ENCODE assay signal across 26 mouse cellular contexts in genomic region chr4:138201696-138202095, GRCm38 (mm10). TPM values are rescaled to one million over a fixed set of nuclear protein-coding genes. Genes with fewer than 3 reads are reported as not detected.
A peak's percentile ranks its signal among the peaks of the same experiment; 100 is the strongest.
DNase-seq lines count a peak whose midpoint lies in the region; ATAC-seq lines count a peak whose summit lies in the region.
"Had no signal": no experiment of that assay in that cellular context is flagged by ENCODE, and none has a peak within 500 bp of the region (broad histone marks: within the 10 kb centered on the region; RNA-seq: fewer than 3 reads in every experiment).

No protein-coding gene starts in this region.

- H3K9me3 ChIP-seq in embryonic facial prominence, embryonic 11.5 days (replicated peaks; ENCODE audit: control insufficient read depth, low read length): no peaks in the 10 kb centered on the region
- H3K9me3 ChIP-seq in embryonic facial prominence, embryonic 10.5 days: no peaks in the 10 kb centered on the region
- no peaks in the 10 kb centered on the region for H3K9me3 ChIP-seq in heart, embryonic 15.5 days (replicated peaks)
- H3K9me3 ChIP-seq: forebrain, embryonic 10.5 days; forebrain, embryonic 13.5 days; heart, embryonic 12.5 days; hindbrain, embryonic 10.5 days; hindbrain, embryonic 13.5 days; intestine, embryonic 15.5 days had no signal

- H3K9ac ChIP-seq in embryonic facial prominence, embryonic 11.5 days (replicated peaks; ENCODE audit: low read length): no peak overlapping the region
- no peak overlapping the region for H3K9ac ChIP-seq in heart, embryonic 15.5 days
- H3K9ac ChIP-seq: forebrain, embryonic 13.5 days; heart, embryonic 12.5 days; hindbrain, embryonic 13.5 days; intestine, embryonic 15.5 days had no signal

- H3K36me3 ChIP-seq in embryonic facial prominence, embryonic 11.5 days (replicated peaks; ENCODE audit: control insufficient read depth, insufficient read depth, low read depth, low read length): peaks cover 23% of the 10 kb centered on the region
- peaks cover 99% of the 10 kb centered on the region for H3K36me3 ChIP-seq in embryonic facial prominence, embryonic 10.5 days (replicated peaks)
- peaks cover 73% of the 10 kb centered on the region for H3K36me3 ChIP-seq in heart, embryonic 15.5 days

- no peak overlapping the region for H3K27ac ChIP-seq in embryonic facial prominence, embryonic 11.5 days (replicated peaks; ENCODE audit: low read depth, low read length)
- no peak overlapping the region for H3K27ac ChIP-seq in embryonic facial prominence, embryonic 10.5 days (replicated peaks)
- H3K27ac ChIP-seq in heart, embryonic 15.5 days: peak overlapping the region; percentile 7; the same call in 1 of the 2 replicates
- H3K27ac ChIP-seq: forebrain, embryonic 10.5 days; forebrain, embryonic 13.5 days; gastrocnemius, adult 2 months; hindbrain, embryonic 10.5 days; hindbrain, embryonic 13.5 days; intestine, embryonic 15.5 days had no signal

- 69% methylated on average over 9 of the region's 9 CpGs for WGBS in embryonic facial prominence, embryonic 11.5 days
- 79% methylated on average over 9 of the region's 9 CpGs for WGBS in embryonic facial prominence, embryonic 10.5 days
- 37% methylated on average over 9 of the region's 9 CpGs for WGBS in heart, embryonic 15.5 days

- intact Hi-C loops in heart, postnatal 25 days (cut with DNase I): no loop called here

- ATAC-seq in embryonic facial prominence, embryonic 11.5 days (replicated peaks; ENCODE audit: insufficient number of reproducible peaks, low FRiP score, low TSS enrichment, low read depth): no peak
- no peak for ATAC-seq in heart, embryonic 15.5 days (replicated peaks; ENCODE audit: insufficient number of reproducible peaks, insufficient read depth, low FRiP score, low read depth)
- ATAC-seq: forebrain, embryonic 13.5 days; forebrain, embryonic 16.5 days; hindbrain, embryonic 16.5 days; intestine, embryonic 15.5 days had no signal

- H3K4me3 ChIP-seq in embryonic facial prominence, embryonic 11.5 days (ENCODE audit: low read depth, low read length): no peak overlapping the region
- H3K4me3 ChIP-seq in embryonic facial prominence, embryonic 10.5 days: no peak overlapping the region
- no peak overlapping the region for H3K4me3 ChIP-seq in heart, embryonic 15.5 days
- H3K4me3 ChIP-seq: erythroblast, embryonic 14.5 days; forebrain, embryonic 10.5 days; forebrain, embryonic 13.5 days; gastrocnemius, adult 2 months; heart, embryonic 12.5 days; hindbrain, embryonic 10.5 days; hindbrain, embryonic 13.5 days; intestine, embryonic 15.5 days had no signal

- H3K4me2 ChIP-seq in embryonic facial prominence, embryonic 11.5 days (ENCODE audit: low read depth, low read length): no peak overlapping the region
- H3K4me2 ChIP-seq in heart, embryonic 15.5 days: no peak overlapping the region
- H3K4me2 ChIP-seq: forebrain, embryonic 13.5 days; heart, embryonic 12.5 days; hindbrain, embryonic 13.5 days; intestine, embryonic 15.5 days had no signal

- peak; percentile 8 for DNase-seq in embryonic facial prominence, embryonic 11.5 days (ENCODE audit: low spot score)
- DNase-seq in embryonic facial prominence, embryonic 10.5 days (ENCODE audit: low spot score): no peak
- DNase-seq in heart, postnatal 25 days (ENCODE audit: low spot score): no peak
- DNase-seq in fat pad, adult 2 months (ENCODE audit: extremely low read depth, low read depth, low spot score): peak; percentile 70
- DNase-seq in lung, postnatal 4 days: no peak
- no peak for DNase-seq in lung, adult 18-20 months
- DNase-seq: adrenal gland, adult 2 months; adrenal gland, postnatal 14 days; cerebellum, adult 11 months; cerebellum, adult 2 months; cerebellum, adult 9-11 months; cerebellum, postnatal 25 days; gastrocnemius, adult 2 months; gastrocnemius, postnatal 14 days; heart, postnatal 36 days; kidney, adult 11 months had no signal

- H3K4me1 ChIP-seq in embryonic facial prominence, embryonic 11.5 days (ENCODE audit: control insufficient read depth, insufficient read depth, low read length): no peaks in the 10 kb centered on the region
- H3K4me1 ChIP-seq in embryonic facial prominence, embryonic 10.5 days: no peaks in the 10 kb centered on the region
- no peaks in the 10 kb centered on the region for H3K4me1 ChIP-seq in heart, embryonic 15.5 days (replicated peaks)
- H3K4me1 ChIP-seq: forebrain, embryonic 10.5 days; forebrain, embryonic 13.5 days; heart, embryonic 12.5 days; hindbrain, embryonic 10.5 days; hindbrain, embryonic 13.5 days; intestine, embryonic 15.5 days had no signal

- no peaks in the 10 kb centered on the region for H3K27me3 ChIP-seq in embryonic facial prominence, embryonic 11.5 days (ENCODE audit: control insufficient read depth, insufficient read depth, low read length)
- no peaks in the 10 kb centered on the region for H3K27me3 ChIP-seq in embryonic facial prominence, embryonic 10.5 days (replicated peaks; ENCODE audit: low read depth, poor library complexity, severe bottlenecking)
- H3K27me3 ChIP-seq in heart, embryonic 15.5 days: no peaks in the 10 kb centered on the region
- H3K27me3 ChIP-seq: forebrain, embryonic 13.5 days; heart, embryonic 12.5 days; hindbrain, embryonic 13.5 days; intestine, embryonic 15.5 days had no signal

RNA-seq across cellular contexts. Expression of gene Hp1bp3, which starts 14.4 kb away (rescaled TPM):
- 197 and 201 TPM in 2 replicates for polyA plus RNA-seq in embryonic facial prominence, embryonic 11.5 days (2014; fragmentation: Nextera tagmentation; extraction: Ambion mirVana)
- 160 and 177 TPM in 2 replicates for polyA plus RNA-seq in embryonic facial prominence, embryonic 10.5 days (2016; fragmentation: Nextera tagmentation; extraction: Ambion mirVana)
- polyA plus RNA-seq in heart, embryonic 15.5 days (2015; fragmentation: Nextera tagmentation; extraction: Ambion mirVana): 96.1 and 97.9 TPM in 2 replicates
- total RNA-seq in heart, postnatal 25 days (2021): 10 to 100 TPM; 80.9 to 81.8 TPM

RNA-seq across cellular contexts. Expression of gene Sh2d5, which starts 48.5 kb away (rescaled TPM):
- 1.1 and 1.2 TPM in 2 replicates for polyA plus RNA-seq in embryonic facial prominence, embryonic 11.5 days (2014; fragmentation: Nextera tagmentation; extraction: Ambion mirVana)
- polyA plus RNA-seq in embryonic facial prominence, embryonic 10.5 days (2016; fragmentation: Nextera tagmentation; extraction: Ambion mirVana): 1.6 and 2.4 TPM in 2 replicates
- 0.31 and 0.36 TPM in 2 replicates for polyA plus RNA-seq in heart, embryonic 15.5 days (2015; fragmentation: Nextera tagmentation; extraction: Ambion mirVana)
- under 1 TPM in 1 of 2 experiments, not detected in 1; 0.25 TPM for total RNA-seq in heart, postnatal 25 days (2021)
- total RNA-seq: gastrocnemius, postnatal 14 days; heart, postnatal 36 days had no signal

RNA-seq across cellular contexts. Expression of gene Kif17, which starts 48.5 kb away (rescaled TPM):
- 0.31 and 0.33 TPM in 2 replicates for polyA plus RNA-seq in embryonic facial prominence, embryonic 11.5 days (2014; fragmentation: Nextera tagmentation; extraction: Ambion mirVana)
- polyA plus RNA-seq in embryonic facial prominence, embryonic 10.5 days (2016; fragmentation: Nextera tagmentation; extraction: Ambion mirVana): 0.59 and 0.62 TPM in 2 replicates
- 0.57 and 1.2 TPM in 2 replicates for polyA plus RNA-seq in heart, embryonic 15.5 days (2015; fragmentation: Nextera tagmentation; extraction: Ambion mirVana)
- total RNA-seq in heart, postnatal 25 days (2021): under 1 TPM; 0.13 to 0.22 TPM
- total RNA-seq: gastrocnemius, postnatal 14 days had no signal

Comparison
In these comparisons a context has a peak if more than half of its experiments do, and no peak if none do; other contexts are left out.
1. DNase-seq: peak in embryonic facial prominence, embryonic 11.5 days (single experiment) and fat pad, adult 2 months (single experiment); none in embryonic facial prominence, embryonic 10.5 days (single experiment), heart, postnatal 25 days (single experiment), lung, postnatal 4 days (0 of 2) and lung, adult 18-20 months (0 of 2).